Mouse (Mus musculus) G1E (cell line): ENCODE measurements around the gene Ric8a. TPM values are rescaled to one million over a fixed set of nuclear protein-coding genes. Genes with fewer than 3 reads are reported as not detected.
A peak's percentile ranks its signal among the peaks of the same experiment; 100 is the strongest.

Experiments
- ATAC-seq: 2 replicates; pipeline ENCODE4 v1.8.0; 2016; ENCODE audit warnings: mild to moderate bottlenecking; ENCODE audit not compliant: insufficient number of reproducible peaks, poor library complexity, low FRiP score, severe bottlenecking; ENCODE audit errors: extremely low read depth
- DNase-seq: peaks from one replicate; pipeline ENCODE4 v3.0.0; 2012; ENCODE audit warnings: low spot score
- H3K27me3 ChIP-seq: 2 replicates; pipeline ENCODE4 v1.6.1; 2012; ENCODE audit warnings: mild to moderate bottlenecking, low read length, inconsistent platforms; ENCODE audit not compliant: insufficient read depth
- H3K36me3 ChIP-seq: replicated peaks from 2 replicates; pipeline ENCODE3; 2012; ENCODE audit warnings: mild to moderate bottlenecking, inconsistent platforms
- H3K4me1 ChIP-seq: 2 replicates; pipeline ENCODE4 v1.6.1; 2012; ENCODE audit warnings: low read depth, low read length, inconsistent platforms, mixed read lengths; ENCODE audit not compliant: insufficient read depth
- H3K4me3 ChIP-seq: 2 replicates; pipeline ENCODE4 v1.5.1; 2012; ENCODE audit warnings: low read depth, mild to moderate bottlenecking, inconsistent platforms, low read length, moderate library complexity, mixed read lengths
- H3K9me3 ChIP-seq: replicated peaks from 2 replicates; pipeline ENCODE4 v1.6.1; 2012; ENCODE audit warnings: inconsistent platforms
- CTCF ChIP-seq: IDR thresholded peaks from 2 replicates; pipeline ENCODE4 v1.5.1; 2012; ENCODE audit warnings: low read depth, low read length, inconsistent platforms, mixed read lengths
- GATA1 ChIP-seq: IDR thresholded peaks from 2 replicates; pipeline ENCODE4 v1.6.1; 2012; ENCODE audit warnings: borderline replicate concordance, low read length, inconsistent platforms, mixed read lengths
- GATA2 ChIP-seq: IDR thresholded peaks from 2 replicates; pipeline ENCODE4 v1.6.1; 2012; ENCODE audit warnings: low read depth, low read length, inconsistent platforms, borderline replicate concordance
- POLR2AphosphoS5 ChIP-seq: IDR thresholded peaks from 2 replicates; pipeline ENCODE4 v1.6.1; 2012; ENCODE audit warnings: low read depth, low read length, inconsistent platforms; ENCODE audit not compliant: insufficient replicate concordance
- TAL1 ChIP-seq: conservative IDR thresholded peaks from 2 replicates; pipeline ENCODE4 v1.6.1; 2012; ENCODE audit warnings: low read depth, low read length, inconsistent platforms, mixed read lengths
- polyA plus RNA-seq: library from polyadenylated mRNA; stranded (reverse); fragments of >175 nt; gene quantifications from 2 replicates; pipeline ENCODE4 v1.2.3, GENCODE M21; 2012
- total RNA-seq, 2 experiments: library from RNA; stranded (forward) in 1 of 2; stranded (reverse) in 1 of 2; fragments of 200-1000 nt in 1 of 2; fragments of >200 nt in 1 of 2; fragmentation: Nextera tagmentation in 1 of 2; gene quantifications; 2 replicates each; pipeline ENCODE4 v1.2.3; 2014 to 2017

Ric8a gene
- total RNA-seq (2014; fragmentation: Nextera tagmentation): 19.9 and 29.5 TPM in 2 replicates
- 21.1 and 27.9 TPM in 2 replicates for total RNA-seq (2017)
- 27.9 and 28.4 TPM in 2 replicates for polyA plus RNA-seq

DNA sequence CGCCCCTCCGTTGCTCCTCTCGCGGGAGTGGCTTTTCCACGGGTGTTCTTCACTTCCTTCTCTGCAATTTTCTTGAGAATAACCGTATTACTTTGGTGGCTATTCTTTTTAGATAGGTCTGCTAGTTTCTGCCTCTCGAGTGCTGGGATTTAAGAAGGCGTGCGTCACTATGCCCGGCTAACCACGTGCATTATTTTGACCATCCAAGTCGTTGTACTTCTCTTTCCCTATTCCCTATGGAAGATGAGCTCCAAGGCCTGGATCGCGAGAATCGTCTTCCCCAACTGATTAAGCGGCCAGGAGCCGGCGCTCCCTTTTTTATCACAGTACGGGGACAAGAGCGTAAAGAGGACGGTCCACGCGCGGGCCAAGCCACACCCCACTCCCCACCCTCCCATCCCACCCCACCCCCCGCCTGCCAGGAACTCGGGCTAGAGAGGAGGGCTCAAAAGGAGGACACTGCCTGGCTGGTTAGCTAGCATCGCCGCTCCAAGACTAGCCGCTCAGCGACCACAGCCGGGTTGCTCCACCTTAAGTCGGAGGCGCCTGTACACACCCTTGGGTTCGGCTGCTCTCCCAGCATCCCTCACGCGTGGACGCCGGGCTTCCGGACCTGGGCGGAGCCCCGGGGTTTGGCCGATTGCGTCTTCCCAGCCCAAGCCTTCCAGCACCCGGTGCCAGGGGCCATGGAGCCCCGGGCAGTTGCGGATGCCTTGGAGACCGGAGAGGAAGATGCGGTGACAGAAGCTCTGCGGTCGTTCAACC, at the start of gene Ric8a:
Gene Ric8a, plus strand, starts transcription at position 173 of the 765 bp plus-strand sequence.
- Histone ChIP-seq H3K4me1 (peaks cover 69% of the 10 kb centered on the region), H3K27me3 (no peaks in the 10 kb centered on the region), H3K9me3 (no peaks in the 10 kb centered on the region), H3K36me3 (peaks cover 75% of the 10 kb centered on the region), H3K4me3 (peak within 1 kb of the TSS; percentile 95)
- TF ChIP-seq CTCF: no peak
- TF ChIP-seq TAL1: no peak
- no peak for TF ChIP-seq GATA1
- no peak for TF ChIP-seq GATA2
- TF ChIP-seq POLR2AphosphoS5: no peak
- ATAC-seq (peak; percentile 37), DNase-seq (peak; percentile 96)

DNA sequence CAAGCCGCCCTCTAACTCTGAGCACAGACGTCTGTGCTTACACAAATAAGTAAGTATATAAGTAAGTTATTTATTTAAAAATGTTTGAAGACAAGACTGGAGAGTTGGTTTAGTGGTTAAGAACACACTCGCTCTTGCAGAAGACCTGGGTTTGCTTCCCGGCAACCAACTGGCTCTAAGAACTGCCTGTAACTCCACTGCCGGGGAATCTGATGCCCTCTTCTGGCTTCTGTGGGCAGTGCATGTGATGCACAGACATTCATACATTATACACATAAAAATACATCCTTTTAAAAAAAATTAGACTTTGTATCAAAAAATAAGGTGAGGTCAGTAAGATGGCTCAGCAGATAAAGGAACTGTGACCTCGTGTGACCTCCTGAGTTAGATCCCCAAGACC, 46.3 kb upstream of the Ric8a start:
- Histone ChIP-seq H3K27me3 (peaks cover 3% of the 10 kb centered on the region), H3K4me1 (no peaks in the 10 kb centered on the region), H3K36me3 (no peaks in the 10 kb centered on the region), H3K4me3 (no peak overlapping the region), H3K9me3 (no peaks in the 10 kb centered on the region)
- TF ChIP-seq GATA2 (no peak), CTCF (peak; percentile 5; the same call in 1 of the 2 replicates), TAL1 (no peak), GATA1 (no peak)
- DNase-seq: no peak
- ATAC-seq: no peak

DNA sequence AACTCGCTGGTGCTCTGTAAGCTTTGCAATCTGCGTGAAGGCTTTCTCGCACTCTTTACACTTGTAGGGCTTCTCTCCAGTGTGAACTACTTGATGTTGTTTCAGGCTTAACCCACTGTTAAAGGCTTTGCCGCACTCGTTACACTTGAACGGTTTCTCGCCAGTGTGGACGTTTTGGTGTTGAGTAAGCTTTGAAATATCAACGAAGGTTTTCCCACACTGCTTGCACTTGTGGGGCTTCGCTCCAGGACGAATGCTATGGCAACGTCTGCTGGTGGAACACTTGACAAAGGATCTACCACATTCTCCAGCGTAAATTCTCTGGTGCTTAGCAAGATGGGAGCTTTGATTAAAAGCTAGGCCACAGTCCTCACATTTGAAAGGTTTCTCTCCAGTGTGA, 45.0 kb upstream of the Ric8a start:
- no peaks in the 10 kb centered on the region for H3K4me1 ChIP-seq
- no peaks in the 10 kb centered on the region for H3K36me3 ChIP-seq
- DNase-seq: no peak
- no peaks in the 10 kb centered on the region for H3K9me3 ChIP-seq
- peaks cover 3% of the 10 kb centered on the region for H3K27me3 ChIP-seq
- no peak for ATAC-seq
- H3K4me3 ChIP-seq: no peak overlapping the region
- TF ChIP-seq CTCF (no peak), POLR2AphosphoS5 (no peak), GATA1 (no peak), TAL1 (no peak), GATA2 (no peak)

DNA sequence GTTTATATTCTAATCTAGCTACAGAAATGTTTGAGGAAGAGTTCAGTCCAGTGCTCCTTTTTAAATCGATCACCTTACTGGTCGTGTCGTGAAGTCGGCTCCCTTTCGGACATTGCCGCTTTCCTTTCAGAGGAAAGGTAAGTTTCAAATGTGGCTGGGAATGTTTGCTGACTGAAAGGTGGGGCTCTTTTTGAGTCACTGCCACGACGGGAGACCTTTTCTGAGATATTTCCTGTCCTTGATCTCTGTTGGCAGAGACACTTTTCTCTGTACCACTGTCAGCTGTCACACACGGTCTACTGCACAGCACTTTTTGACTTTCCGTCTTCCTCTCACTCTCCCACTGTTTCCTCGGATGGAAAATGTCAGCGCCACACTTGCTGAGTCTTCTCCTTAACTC, 43.9 kb upstream of the Ric8a start:
- ATAC-seq (no peak), DNase-seq (no peak)
- H3K36me3 ChIP-seq: no peaks in the 10 kb centered on the region
- no peak overlapping the region for H3K4me3 ChIP-seq
- H3K9me3 ChIP-seq: no peaks in the 10 kb centered on the region
- no peaks in the 10 kb centered on the region for H3K4me1 ChIP-seq
- no peak for TF ChIP-seq POLR2AphosphoS5
- H3K27me3 ChIP-seq: peaks cover 3% of the 10 kb centered on the region

DNA sequence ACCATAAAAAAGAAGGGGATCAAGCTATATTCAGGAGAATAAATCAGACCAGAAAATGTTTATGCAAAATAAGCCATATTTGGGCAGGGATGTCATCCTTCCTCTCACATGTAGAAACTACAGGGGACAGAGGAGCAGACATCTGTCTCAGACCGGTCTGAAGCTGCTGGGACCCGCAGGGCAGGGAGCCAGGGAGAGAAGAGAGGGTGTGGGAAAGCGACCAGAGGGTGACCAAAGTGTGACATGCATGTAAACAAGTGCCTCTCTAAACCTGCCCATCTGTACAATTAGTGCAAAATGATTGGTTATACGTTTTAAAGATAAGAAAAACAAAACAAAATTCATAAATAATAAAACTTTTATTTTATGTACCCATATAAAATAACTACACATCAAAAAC, 36.6 kb upstream of the Ric8a start:
- H3K4me1 ChIP-seq: no peaks in the 10 kb centered on the region
- no peaks in the 10 kb centered on the region for H3K36me3 ChIP-seq
- H3K4me3 ChIP-seq: no peak overlapping the region
- ATAC-seq (no peak), DNase-seq (no peak)
- H3K27me3 ChIP-seq: peaks cover 14% of the 10 kb centered on the region
- no peak for TF ChIP-seq GATA1
- no peak for TF ChIP-seq TAL1
- no peak for TF ChIP-seq POLR2AphosphoS5
- TF ChIP-seq GATA2: no peak
- no peak for TF ChIP-seq CTCF
- H3K9me3 ChIP-seq: no peaks in the 10 kb centered on the region

GRCm38 (mm10) chr7:140821305-140821652, 35.5 kb upstream of the Ric8a start:
- no peak overlapping the region for H3K4me3 ChIP-seq
- ATAC-seq (no peak), DNase-seq (no peak)
- TF ChIP-seq CTCF (no peak), POLR2AphosphoS5 (no peak), GATA2 (no peak), GATA1 (no peak), TAL1 (no peak)
- no peaks in the 10 kb centered on the region for H3K9me3 ChIP-seq
- no peaks in the 10 kb centered on the region for H3K36me3 ChIP-seq
- H3K4me1 ChIP-seq: no peaks in the 10 kb centered on the region
- H3K27me3 ChIP-seq: peaks cover 14% of the 10 kb centered on the region
